Mouse (Mus musculus) heart, adult 2 months (tissue): ENCODE results near the gene Aicda. TPM values are rescaled to one million over a fixed set of nuclear protein-coding genes. Genes with fewer than 3 reads are reported as not detected.
"Not testable (repeated sequence)": the region's sequence is repeated elsewhere in the genome, so short reads cannot be mapped to it uniquely, and the experiment has no call there.

Experiments
- DNase-seq, 2 experiments: peaks; one replicate each; pipeline ENCODE4 v3.0.0; 2021
- H3K27ac ChIP-seq: fragments of 200-600 bp; 2 replicates; pipeline ENCODE4 v1.8.1; 2022
- H3K27me3 ChIP-seq: fragments of 200-500 bp; 2 replicates; pipeline ENCODE4 v1.6.1; 2012; ENCODE audit warnings: mild to moderate bottlenecking, low read length, inconsistent platforms, mixed read lengths; ENCODE audit not compliant: control insufficient read depth, insufficient read depth
- H3K36me3 ChIP-seq: fragments of 200-500 bp; 2 replicates; pipeline ENCODE4 v1.6.1; 2012; ENCODE audit warnings: low read length, inconsistent platforms; ENCODE audit not compliant: control insufficient read depth, insufficient read depth
- H3K4me1 ChIP-seq: fragments of 200-500 bp; 2 replicates; pipeline ENCODE4 v1.6.1; 2011; ENCODE audit warnings: low read length; ENCODE audit not compliant: control insufficient read depth, insufficient read depth
- H3K4me3 ChIP-seq: fragments of 200-600 bp; 2 replicates; pipeline ENCODE4 v1.8.1; 2022
- H3K79me2 ChIP-seq: fragments of 200-500 bp; replicated peaks from 2 replicates; pipeline ENCODE4 v1.6.1; 2012; ENCODE audit warnings: mild to moderate bottlenecking, inconsistent platforms, low read length, moderate library complexity, mixed read lengths; ENCODE audit not compliant: control insufficient read depth, insufficient read depth
- H3K9ac ChIP-seq: fragments of 200-500 bp; 2 replicates; pipeline ENCODE4 v1.6.1; 2012; ENCODE audit warnings: low read depth, mild to moderate bottlenecking, control low read depth, inconsistent platforms, low read length, mixed read lengths
- CTCF ChIP-seq: fragments of 200-600 bp; IDR thresholded peaks from 2 replicates; pipeline ENCODE4 v1.8.1; 2022; ENCODE audit warnings: antibody characterized with exemption, mild to moderate bottlenecking, moderate library complexity
- EP300 ChIP-seq: fragments of 200-500 bp; IDR thresholded peaks from 2 replicates; pipeline ENCODE4 v1.6.1; 2011; ENCODE audit warnings: low read depth, low read length, control low read depth; ENCODE audit not compliant: insufficient read depth
- POLR2A ChIP-seq: fragments of 200-500 bp; IDR thresholded peaks from 2 replicates; pipeline ENCODE4 v1.6.1; 2011; ENCODE audit warnings: mild to moderate bottlenecking, low read depth, low read length, control low read depth; ENCODE audit not compliant: insufficient read depth
- WGBS: fragments of 180-500 bp; shearing (Covaris S2); methylation state at CpG from one replicate; pipeline ENCODE4 v1.1.7; 2018; 5-methylcytosine and 5-hydroxymethylcytosine counted together
- intact Hi-C: fragments of 180-260 bp; cut with DNase I; formaldehyde crosslinking; loops from one replicate; pipeline ENCODE4 v1.15.1; 2025
- polyA plus RNA-seq: library from polyadenylated mRNA; depleted of rRNA; stranded (reverse); fragments of >200 nt; gene quantifications from 2 replicates; pipeline ENCODE4 v1.2.3, GENCODE M21; 2012
- total RNA-seq, 2 experiments: library from RNA; stranded (reverse); gene quantifications; 2 replicates each; pipeline ENCODE4 v1.2.3; 2021

Gene Aicda
- total and polyA plus RNA-seq, 3 experiments = not detected

DNA sequence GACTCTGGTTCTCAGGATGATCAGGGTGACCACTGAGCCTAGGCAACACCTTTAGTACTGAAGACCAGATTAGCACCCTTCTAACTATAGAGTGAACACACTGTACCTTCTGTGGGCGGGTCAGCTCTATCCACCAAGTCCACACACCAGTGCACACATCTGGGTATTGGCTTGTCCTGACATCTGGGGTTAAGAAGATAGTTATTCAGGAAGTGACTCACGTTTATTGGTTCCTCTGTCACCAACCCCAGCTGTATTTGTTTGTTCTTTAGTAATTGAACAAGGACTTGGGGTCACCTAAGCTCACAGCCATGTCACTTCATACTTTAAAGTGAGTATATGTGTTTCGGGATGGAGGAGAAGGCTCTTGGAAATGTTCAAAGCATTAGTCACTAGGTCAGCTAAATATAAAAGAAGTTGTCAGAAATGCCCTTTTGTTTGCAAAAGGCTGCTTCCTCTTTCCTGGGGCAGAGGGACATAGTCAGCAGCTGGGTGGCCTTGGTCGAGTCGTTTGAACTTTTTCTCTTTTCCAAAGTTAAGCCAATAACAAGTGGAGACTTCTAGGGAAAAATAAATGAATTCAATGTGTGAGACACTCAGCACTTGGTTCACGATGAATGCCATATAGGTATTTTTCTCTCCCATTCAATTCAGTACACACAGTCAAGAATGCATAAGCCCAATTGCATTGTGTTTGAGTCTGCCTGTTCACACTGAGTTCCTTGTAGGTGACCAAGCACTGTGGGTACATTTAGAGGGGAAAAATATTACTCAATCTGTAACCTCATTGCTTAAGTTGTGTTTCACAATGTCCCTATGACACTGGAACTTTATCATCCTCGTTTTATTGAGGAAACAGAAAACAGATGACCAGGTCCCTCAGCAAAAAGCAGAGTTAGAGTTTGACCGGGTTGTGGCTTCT lies 17.4 kb downstream of the Aicda start:
- H3K36me3 ChIP-seq = no peaks in the 10 kb centered on the region
- no peak overlapping the region for H3K4me3 ChIP-seq
- DNase-seq = no peak
- TF ChIP-seq POLR2A (no peak), EP300 (no peak), CTCF (no peak)
- WGBS = 47% methylated on average over 8 of the region's 8 CpGs
- 0 out of 2 replicates have a peak, but pooled peaks cover 2% of the 10 kb centered on the region for H3K27me3 ChIP-seq
- no peak overlapping the region for H3K27ac ChIP-seq
- no peaks in the 10 kb centered on the region; the same call in 1 of the 2 replicates for H3K4me1 ChIP-seq
- intact Hi-C loops = no loop called here
- no peak overlapping the region for H3K9ac ChIP-seq
- no peaks in the 10 kb centered on the region for H3K79me2 ChIP-seq

DNA sequence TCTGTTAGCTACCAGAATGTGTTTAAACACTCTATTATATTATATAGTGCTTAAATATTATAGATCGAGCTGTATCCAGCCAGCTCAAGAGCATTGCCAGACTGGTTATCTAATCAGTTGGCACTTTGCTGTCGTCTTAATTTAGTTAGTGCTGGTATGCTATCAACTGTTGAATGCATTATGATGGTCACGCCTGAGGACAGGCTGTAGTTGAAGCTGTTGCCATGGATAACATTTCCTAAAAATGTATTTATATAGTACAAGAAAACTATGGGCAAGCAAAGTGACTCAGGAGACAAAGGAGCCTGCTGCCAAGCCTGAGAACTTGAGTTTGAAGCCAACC lies 18.0 kb downstream of the Aicda start:
- H3K79me2 ChIP-seq = no peaks in the 10 kb centered on the region
- WGBS = 31% methylated on average over 3 of the region's 3 CpGs
- TF ChIP-seq CTCF = no peak
- TF ChIP-seq EP300 = no peak
- TF ChIP-seq POLR2A = no peak
- no peaks in the 10 kb centered on the region; the same call in 1 of the 2 replicates for H3K4me1 ChIP-seq
- no peak for DNase-seq
- H3K4me3 ChIP-seq = no peak overlapping the region
- H3K27ac ChIP-seq = no peak overlapping the region
- H3K9ac ChIP-seq = no peak overlapping the region
- intact Hi-C loops = no loop called here
- H3K36me3 ChIP-seq = no peaks in the 10 kb centered on the region
- H3K27me3 ChIP-seq = 0 out of 2 replicates have a peak, but pooled peaks cover 2% of the 10 kb centered on the region

DNA sequence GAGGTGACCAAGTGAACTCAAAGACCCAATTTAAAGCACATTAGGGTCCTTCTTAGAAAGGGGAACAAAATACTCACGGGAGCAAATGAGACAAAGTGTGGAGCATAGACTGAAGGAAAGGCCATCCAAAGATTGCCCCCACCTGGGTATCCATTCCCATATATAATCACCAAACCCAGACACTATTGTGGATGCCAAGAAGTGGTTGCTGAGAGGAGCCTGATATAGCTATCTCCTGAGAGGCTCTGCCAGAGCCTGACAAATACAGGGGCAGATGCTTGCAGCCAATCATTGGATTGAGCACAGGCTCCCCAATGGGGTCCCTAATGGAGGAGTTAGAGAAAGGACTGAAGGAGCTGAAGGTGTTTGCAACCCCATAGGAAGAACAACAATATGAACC lies 21.4 kb downstream of the Aicda start:
- DNase-seq, H3K4me1 ChIP-seq, intact Hi-C loops, H3K36me3 ChIP-seq, H3K27ac ChIP-seq, H3K27me3 ChIP-seq, H3K9ac ChIP-seq, H3K79me2 ChIP-seq, H3K4me3 ChIP-seq: not testable (repeated sequence)
- 93% methylated on average over 1 of the region's 1 CpGs for WGBS

DNA sequence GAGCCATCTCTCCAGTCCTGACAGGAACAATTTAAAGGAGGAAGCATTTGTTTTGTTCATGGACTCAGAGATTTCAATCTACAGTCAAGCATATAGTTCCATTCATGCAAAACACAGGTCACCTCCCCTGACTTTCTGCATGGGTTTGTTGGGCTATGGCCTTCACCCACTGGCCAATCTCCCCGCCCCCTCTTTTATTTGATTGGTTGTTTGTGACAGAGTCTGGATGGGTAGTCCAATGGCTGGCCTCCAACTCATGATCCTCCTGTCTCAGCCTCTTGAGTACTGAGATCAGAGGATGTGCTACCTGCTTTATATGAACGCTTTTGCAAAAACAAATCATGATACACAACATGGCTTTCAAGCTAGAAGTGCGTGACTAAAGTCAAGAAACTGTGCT lies 23.4 kb downstream of the Aicda start:
- no peaks in the 10 kb centered on the region for H3K79me2 ChIP-seq
- intact Hi-C loops = no loop called here
- no peak overlapping the region for H3K4me3 ChIP-seq
- WGBS = 91% methylated on average over 3 of the region's 3 CpGs
- TF ChIP-seq EP300 (no peak), CTCF (no peak), POLR2A (no peak)
- no peaks in the 10 kb centered on the region for H3K36me3 ChIP-seq
- DNase-seq = no peak
- H3K27me3 ChIP-seq = no peaks in the 10 kb centered on the region
- no peak overlapping the region for H3K9ac ChIP-seq
- H3K4me1 ChIP-seq = no peaks in the 10 kb centered on the region
- no peak overlapping the region for H3K27ac ChIP-seq

DNA sequence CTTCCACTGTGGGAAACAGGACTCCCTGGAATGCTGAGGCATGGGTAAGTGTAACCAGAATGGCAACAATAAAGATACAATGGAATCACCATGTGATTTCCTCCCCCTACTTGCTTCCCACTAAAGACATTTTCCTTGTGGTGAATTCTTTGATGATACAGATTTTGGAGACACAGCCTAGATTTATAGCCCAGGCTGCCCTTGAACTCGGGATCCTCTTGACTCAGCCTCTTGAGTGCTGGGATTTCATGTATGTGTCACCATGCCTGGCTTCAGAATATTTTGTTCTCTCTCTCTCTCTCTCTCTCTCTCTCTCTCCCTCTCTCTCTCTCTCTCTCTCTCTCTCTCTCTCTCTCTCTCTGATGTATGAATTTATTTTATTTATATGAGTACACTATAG lies 25.5 kb downstream of the Aicda start:
- Histone ChIP-seq H3K4me1 (no peaks in the 10 kb centered on the region), H3K27ac (no peak overlapping the region), H3K9ac (no peak overlapping the region), H3K4me3 (no peak overlapping the region), H3K27me3 (no peaks in the 10 kb centered on the region), H3K36me3 (no peaks in the 10 kb centered on the region), H3K79me2 (no peaks in the 10 kb centered on the region)
- TF ChIP-seq POLR2A (no peak), CTCF (no peak), EP300 (no peak)
- intact Hi-C loops = no loop called here
- WGBS = 82% methylated on average over 1 of the region's 1 CpGs
- no peak for DNase-seq

DNA sequence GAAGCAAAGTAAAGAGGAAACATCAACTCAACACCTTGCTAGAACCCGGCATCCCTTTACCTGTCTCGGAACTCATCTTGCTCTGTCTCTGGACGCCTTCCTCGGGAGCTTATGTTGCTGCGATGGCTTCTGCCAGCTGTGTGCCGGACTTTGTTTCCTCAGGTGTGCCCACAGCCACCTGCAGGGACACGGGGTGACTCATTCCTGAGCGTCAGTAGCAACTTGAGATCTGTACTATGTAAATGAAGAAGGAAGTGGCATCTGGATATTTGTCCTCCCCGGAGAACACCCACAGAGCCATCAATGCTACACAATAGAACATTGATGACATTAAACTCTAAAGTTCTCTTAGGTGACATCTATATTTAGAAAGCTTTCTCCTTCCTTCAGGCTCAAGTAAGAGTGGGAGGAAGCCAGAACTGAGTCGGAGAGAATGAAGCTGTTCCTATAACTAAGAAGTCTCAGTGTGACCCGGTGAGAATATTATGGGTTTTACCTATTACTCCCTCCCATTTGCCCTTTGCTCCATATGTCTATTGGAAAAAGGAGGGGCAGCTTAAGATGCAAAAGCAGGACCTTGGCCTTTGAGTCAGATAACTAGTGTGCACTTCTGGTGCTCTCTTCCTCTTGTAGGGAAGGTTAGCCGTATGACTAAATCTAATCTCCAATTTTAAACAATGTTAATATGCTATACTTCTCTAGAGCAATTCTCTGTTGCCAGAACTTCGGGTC lies 37.6 kb downstream of the Aicda start:
- WGBS = 76% methylated on average over 13 of the region's 13 CpGs
- TF ChIP-seq EP300 = no peak
- no peak for DNase-seq
- H3K4me3 ChIP-seq = no peak overlapping the region
- H3K79me2 ChIP-seq = no peaks in the 10 kb centered on the region
- H3K9ac ChIP-seq = no peak overlapping the region
- H3K27ac ChIP-seq = no peak overlapping the region
- intact Hi-C loops = no loop called here
- no peaks in the 10 kb centered on the region for H3K4me1 ChIP-seq
- H3K36me3 ChIP-seq = no peaks in the 10 kb centered on the region; the same call in 1 of the 2 replicates
- H3K27me3 ChIP-seq = no peaks in the 10 kb centered on the region
